Mouse (Mus musculus): ENCODE measurements at regions not wholly inside any gene's neighbourhood (a gene's known extent, or its start where the extent isn't known, plus 50 kb on each side); places are given as distances from the start of the nearest gene placed in this dataset.

DNA sequence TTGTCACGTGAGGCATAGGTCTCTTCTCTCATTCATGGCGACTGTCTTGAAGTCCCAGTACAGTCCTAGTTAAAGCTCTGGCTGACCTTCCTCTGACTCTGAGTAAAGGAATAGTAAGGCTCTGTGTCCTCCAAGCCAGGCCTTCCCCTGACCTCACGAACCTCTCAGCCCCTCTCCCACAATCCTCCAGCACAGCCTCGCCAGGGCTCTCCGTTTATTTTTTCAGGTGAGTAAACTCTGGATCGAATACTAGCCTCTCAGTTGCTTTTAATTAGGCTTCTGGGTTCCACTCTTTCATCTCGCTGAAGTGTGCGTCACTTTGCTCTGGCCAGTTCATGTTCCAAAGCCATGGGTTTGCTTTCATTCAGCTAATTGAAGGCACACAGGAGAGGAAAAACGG is 133.8 kb downstream of the Mylk4 start:
- no peak for DNase-seq

DNA sequence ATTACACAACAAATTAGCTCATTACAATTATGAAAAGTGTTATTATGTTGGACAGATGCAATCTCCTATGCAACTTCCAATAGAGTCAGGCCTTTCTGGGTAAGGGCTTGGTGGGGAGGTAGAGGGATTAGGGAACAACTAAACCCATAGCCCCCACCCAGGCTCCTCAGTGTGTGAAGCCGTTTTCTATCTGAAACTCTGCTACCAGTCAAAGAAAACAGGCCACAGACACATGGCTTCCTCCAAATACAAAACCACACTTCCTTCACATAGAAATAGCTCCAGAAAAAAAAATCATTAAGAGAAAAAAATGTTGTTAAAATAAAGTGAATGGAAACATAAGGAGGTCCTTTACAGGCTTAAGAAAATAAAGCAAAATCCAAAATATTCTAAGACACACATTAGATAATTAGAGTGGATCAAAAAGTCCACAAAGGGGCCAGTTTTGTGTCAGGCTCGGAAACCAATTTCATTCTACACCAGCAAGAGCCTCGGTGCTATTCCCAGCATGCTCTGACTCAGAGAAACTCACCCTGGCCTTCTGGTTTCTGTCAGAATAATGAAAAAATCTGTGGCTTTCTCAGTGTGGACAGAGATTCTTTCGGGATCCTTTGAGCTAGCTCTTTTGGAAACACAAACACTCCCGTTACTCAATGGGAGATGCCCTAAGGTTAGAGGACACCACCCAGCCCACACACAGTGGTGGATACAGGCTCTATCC is 140.6 kb downstream of the Mylk4 start:
- DNase-seq, result no peak

DNA sequence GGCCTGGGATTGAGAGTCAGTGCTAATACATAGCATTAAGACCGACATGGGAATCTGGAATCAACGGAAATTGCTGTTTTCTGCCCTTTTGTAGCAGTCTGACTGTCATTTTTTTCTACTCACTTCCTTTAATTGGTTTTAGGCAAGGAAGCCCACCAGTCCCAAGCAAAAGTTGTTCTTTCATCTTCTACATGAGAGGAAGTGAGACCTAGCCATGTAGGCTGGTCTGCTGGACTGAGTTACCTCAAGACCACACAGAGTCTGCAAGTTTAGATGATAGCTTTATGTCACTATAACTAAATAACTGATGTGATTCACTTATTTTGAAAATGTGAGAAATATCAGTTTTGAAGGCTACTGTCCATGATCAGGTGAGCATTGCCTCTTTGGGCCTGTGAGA is 142.8 kb downstream of the Mylk4 start:
- DNase-seq, result no peak

DNA sequence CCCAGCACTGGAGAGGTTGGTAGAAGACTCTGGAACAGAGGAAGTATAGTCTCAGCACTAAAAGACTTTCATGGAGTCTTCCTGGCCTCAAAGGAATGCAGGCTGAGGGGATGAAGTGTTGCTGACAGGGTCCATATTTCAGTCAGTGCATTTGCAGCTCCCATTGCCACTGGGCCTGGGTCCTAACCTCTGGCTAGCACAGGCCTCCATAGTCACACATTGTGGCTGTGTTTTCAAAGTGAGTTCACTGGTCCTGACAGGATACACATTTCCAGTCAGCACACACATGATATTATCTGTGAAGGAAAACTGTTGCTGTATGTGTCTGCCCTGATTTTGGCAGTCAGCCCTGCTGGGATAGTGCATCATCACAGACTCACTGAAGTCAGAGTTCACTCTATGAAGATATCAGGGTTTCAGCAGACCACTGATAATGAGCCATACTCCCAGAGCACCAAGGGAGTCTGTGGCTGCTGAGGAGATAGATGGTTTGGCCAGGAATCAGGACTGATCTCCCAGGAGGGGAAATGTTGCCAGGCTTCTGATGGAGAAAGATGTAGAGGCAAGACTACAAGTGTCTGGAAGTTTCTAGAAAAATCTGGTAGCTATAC is 153.5 kb downstream of the Mylk4 start:
- peak; percentile 3 for DNase-seq

DNA sequence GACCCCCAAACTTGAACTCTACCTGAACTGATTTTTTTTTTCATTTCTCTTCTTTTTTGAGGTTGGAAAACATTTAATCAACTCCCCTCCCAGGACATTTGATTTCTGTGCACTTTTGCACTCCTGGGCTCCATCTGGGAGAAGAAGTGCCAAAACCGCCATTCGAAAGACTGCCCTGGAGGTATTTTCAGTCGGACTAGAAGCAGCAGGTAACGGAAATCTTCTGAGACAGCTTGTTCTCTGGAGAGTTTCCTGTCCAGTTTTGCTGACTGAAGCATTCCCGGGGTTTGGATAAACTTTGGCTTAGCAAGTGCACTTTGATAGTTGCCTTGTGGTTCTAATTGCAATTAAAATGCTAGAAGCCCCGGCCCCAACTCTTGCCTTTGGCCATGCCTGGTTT is 169.8 kb downstream of the Mylk4 start:
- no peak for DNase-seq

DNA sequence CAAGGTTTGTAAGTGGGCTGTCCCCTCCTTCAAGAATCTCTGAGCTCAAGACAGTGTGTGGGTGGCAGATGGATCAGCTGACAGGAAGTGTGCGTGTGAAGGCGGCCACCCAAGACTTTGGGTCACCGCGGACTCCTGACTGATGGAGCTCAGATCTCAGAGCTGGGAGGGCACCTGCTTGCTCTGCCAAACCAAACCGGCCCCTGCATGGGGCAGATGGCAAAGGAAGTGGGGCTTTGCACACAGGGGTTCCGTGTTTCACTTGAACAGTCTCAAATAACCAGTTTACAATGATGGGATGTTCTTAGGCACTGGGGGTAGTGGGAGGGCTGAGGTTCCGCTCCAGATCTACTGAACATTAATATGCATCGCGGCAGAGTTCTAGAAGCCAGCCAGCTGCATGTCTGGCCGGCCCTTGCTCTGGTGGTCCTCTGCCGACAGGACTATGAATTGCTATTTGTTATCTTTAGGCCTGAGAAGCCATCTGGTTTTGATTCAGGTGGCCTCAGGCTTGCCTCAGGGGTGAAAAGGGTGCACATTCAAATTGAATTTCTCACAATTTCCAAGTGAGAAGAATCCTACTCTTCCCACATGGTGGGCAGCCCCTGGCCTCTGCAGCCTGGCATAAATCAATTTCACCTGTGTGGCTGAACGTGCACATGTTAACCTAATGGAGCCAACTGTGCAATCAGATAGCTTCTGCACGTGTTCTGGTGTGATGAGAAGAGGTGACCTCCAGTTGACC is 172.0 kb downstream of the Mylk4 start:
- peak; percentile 6 for DNase-seq

DNA sequence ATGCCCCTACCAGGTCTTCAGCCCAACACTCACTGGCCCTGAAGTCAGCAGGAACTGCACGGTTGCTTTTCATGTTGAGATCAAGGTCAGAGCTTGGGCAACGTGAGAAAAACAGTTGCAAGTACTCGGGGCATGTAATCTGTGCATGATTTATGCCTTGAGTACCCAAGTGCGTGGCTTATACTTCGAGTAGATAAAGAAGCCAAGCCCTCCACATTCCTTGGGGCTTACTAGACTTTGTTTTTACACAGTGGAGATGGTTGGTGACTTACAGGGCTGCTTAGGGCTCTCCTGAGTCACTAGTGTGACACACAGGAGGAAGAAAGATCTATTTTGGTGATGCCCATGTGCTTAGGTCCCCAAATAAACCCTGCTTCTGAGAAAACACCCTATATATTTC is 172.8 kb downstream of the Mylk4 start:
- DNase-seq, result peak; percentile 12

DNA sequence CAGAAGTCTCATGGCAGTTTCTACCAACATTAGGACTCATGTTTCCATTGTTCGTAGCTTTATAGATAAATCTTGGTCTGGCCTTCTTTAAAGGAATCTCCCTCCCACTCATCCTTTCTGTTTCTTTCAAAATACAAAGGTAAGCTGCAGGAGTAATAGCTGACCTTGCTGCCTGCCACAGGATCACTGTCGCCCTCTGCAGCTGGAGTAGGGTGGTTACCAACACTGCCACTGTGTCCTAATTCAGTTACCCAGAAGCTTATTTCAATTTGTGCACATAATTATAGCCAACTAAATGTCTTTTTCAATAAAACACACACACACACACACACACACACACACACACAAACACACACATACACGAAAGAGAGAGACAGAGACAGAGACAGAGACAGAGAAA is 175.3 kb downstream of the Mylk4 start:
- DNase-seq, result peak; percentile 24

DNA sequence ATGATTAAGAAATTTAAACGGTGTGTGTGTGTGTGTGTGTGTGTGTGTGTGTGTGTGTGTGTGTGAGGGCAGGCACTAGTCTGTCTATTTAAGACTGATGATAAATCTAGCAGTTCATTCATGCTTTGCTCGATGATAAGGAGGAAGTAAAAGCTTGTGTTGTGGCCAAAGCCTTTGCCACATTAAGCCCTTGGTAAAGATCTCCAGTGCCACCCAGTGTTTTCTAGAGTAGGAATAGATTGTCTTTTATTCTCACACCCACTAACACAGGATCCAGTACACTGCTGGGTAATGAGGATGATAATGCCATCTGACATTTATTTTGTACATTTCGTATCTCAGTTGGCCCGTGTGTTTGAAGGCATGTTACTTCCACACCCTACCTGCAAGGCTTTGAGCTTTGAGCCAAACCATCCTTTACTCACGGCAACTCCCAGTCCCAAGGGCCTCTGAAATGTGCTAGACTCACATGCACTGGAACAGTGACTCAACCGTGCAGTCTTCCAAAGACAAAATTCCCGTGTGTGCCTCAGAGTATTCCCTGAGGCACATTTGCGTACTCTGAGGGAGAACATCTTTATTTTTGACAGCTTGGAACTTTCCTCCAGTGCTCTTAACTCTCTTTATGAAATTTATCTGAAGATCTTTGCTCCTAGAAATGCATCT is 179.7 kb downstream of the Mylk4 start:
- no peak for DNase-seq

DNA sequence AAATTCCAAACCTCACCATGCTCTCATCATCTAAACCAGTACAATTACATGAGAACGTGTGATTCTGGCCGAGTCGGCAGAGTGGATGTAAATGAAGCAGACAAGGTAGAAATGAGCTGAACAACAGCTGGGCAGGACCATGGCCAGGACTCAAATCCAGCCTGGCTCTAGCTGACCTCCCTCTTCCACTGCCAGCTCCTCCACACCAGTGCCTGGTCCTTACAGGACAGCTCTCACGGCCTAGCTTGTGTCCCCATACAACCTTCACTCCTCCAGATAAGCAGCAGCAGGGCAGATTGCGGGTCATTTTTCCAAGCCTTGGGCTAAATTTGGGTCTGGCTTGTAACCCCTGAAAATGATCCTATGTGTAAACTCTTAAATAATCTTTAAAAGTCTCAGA is 182.4 kb downstream of the Mylk4 start:
- no peak for DNase-seq

DNA sequence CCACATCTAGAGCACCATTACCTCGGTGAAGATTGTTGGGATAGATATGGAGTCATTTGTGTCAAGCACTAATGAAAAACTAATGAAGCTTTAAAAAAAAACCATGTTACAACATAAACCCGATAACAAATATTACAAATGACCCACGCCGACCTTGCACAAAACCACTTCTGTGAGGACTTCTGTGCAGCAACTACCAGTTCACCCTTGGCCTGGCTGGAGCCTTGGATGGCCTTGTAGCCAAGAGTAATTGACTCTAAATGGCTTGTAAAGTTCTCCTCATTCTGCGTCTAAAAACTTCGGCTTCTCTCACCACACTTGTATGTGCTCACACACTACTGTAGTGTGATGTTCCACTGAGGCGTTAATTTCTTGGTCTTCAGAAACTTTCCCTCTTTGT is 190.1 kb downstream of the Mylk4 start:
- DNase-seq, result peak; percentile 41

DNA sequence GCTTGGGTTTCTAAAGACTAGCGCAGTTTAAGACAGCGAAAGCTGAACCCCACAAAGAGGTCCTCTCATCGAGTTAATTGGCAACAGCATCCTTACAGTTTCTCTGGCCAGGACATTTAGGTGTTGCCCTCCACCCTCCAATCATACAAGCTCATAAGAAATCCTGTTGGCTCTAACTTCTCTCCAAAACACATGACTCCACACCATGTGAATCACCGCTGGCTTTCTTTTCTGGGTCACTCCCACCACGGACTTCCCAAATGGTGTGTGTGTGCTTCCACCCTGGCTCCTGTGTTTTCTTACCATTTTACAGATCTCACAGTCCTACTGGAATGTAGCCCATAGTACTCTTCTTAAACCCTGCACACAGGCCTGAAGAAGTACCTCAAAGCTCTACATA is 190.6 kb downstream of the Mylk4 start:
- DNase-seq, result no peak

DNA sequence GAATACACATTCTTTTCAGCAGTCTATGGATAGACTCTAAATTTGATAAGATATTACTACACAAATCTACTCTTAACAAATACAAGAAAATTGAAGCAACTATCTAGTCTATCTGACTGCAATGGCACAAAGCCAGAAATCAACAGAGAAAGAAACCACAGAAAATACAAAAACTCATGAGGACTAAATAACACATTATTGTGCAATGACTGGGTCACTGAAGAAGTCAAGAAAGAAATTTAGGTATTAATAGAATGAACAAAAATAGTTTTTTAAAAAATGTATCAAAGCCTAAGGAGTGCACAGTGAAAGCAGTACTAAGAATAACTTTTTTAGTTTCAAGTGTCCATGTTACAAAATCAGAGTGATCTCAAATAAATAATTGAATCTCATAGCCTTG is 202.2 kb downstream of the Mylk4 start:
- DNase-seq, result no peak

DNA sequence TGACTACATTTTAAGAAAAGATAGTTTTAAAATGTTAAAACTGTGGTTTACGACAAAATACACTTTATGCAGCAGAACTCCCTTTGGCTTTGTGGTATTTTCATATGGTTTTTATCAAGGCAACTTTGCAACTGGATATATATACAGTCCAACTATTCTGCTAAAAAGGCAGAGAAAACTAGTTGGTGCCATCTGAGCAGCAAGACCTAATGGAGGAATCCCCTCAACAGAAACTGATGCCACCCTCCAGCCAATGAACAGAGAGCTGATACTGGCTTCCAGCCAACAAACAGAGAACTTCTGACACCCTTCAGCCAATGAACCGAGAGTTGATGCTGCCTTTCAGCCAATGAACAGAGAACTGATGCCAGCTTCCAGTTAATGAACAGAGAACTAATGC is 215.9 kb downstream of the Mylk4 start:
- no peak for DNase-seq

DNA sequence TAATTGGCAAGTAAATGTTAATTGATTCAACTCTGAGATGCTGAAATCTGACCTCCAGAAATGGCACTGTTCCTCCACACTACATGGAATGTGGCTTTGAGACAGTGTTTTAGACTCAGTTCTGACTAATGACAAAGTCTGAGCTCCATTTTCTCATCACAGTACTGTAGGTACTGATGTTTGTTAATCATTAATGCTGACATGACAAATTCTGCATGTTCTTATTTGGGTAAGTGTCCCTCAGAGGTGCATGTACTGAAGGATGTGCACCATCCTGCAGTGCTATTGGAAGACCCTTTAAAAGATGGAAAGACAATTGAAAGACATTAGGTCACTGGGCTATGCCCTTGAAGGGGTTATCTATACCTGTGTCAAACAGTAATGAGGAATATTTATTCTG is 222.1 kb upstream of the Gmds start:
- DNase-seq, result no peak

DNA sequence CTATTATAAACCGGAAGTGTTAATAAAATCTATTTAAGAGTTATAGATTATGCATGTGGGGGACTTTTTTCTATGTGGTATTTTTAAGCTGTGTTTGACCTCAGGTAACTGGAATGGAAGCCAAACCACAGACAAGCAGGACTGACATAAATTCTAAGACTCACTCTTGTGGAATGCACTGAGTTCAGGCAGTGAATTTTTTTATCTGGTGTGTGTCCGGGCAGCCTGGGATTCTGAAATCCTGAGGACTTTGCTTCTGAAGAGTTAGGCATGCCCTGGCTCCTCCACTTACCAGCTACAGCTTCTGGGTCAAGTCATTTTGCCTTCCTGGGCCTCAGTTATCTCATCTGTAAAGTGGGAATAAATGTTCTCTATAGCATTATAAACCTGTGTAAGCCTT is 217.9 kb upstream of the Gmds start:
- no peak for DNase-seq

DNA sequence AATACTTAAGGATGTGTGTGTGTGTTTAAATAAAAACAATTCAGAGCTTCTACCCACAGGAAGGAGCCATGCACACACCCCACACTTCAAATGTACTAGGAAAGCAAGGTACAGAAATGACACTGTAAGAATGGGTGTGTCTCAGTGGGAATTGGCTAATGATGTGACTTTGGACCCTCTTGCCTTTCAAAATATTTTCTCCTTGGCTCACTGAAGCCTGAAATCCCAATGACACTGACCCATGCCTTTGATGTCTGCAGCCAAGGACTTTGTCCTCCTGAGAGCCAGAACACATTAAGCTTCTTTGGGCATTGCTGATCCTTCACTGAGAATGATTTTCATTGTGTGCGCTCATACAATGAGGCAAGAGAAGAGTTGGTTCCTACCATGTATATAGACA is 216.5 kb upstream of the Gmds start:
- no peak for DNase-seq

DNA sequence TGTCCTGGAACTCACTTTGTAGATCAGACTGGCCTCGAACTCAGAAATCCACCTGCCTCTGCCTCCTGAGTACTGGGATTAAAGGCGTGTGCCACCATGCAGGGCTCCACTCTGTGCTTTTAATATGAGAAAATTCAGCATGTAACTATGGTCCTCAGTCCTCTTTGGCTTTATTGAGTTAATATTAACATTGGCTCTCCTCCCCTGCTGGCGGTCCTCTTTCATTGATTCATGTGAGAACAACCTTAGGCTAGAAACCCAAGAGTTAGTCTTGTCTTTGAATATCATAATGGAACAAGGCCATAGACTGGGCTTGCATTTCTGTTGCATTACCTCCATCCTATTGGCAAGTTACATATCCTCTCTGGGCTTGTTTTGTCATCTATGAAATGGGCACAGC is 216.1 kb upstream of the Gmds start:
- no peak for DNase-seq

DNA sequence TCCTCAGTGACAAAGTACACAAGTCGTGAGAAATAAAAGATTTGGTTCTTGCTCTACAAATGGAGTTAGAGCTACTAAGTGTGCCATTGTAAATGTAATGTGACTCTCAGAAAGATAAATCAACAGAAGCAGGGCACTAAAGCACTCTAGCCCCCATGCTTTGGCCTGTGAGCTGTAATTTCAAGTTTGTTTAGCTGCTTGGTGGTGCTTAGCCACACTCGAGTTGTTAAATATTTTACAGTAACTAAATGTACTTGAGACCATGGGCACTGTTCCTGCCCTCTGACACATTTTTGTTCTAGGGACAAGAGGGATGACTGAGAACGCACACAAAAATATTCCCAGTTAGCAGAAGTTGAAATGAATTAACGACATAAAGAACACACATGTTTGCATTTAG is 214.6 kb upstream of the Gmds start:
- DNase-seq, result no peak

DNA sequence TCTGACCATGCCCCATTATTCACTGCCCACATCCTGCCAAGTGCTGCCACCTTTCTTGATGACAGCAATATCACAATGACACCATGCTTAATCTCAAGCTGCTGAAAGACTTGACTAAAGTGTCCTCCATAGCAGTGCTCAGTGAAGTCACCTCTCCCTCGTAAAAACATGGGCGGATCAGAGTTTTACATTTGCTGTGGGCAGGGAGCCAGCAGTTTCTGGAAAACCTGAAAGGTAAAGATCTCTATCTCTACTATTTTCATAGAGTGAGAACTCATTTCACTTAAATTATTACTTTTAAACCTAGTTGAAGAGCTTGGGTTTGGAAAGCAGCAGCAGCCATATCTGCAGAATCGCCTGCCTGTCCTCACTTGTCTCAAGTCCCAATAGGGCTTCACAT is 211.6 kb upstream of the Gmds start:
- no peak for DNase-seq

DNA sequence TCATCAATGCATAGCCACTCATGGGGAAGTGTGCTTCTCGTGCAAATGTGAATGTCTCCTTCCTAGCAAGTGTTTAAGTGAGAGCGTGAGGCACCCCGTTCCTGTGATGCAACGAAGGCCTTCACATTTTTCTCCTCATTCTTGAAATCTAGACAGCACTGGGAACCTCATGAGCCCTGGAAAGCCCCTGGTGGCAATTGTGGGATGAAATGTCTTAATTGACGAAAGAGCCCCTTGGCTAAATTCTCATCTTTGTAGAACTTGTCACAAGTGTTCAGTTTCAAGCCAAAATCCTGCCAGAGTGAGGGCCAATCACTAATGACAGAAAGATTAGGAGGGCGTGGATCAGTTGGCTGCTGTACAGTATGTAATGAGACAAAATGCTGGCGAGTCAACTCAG is 208.6 kb upstream of the Gmds start:
- no peak for DNase-seq

DNA sequence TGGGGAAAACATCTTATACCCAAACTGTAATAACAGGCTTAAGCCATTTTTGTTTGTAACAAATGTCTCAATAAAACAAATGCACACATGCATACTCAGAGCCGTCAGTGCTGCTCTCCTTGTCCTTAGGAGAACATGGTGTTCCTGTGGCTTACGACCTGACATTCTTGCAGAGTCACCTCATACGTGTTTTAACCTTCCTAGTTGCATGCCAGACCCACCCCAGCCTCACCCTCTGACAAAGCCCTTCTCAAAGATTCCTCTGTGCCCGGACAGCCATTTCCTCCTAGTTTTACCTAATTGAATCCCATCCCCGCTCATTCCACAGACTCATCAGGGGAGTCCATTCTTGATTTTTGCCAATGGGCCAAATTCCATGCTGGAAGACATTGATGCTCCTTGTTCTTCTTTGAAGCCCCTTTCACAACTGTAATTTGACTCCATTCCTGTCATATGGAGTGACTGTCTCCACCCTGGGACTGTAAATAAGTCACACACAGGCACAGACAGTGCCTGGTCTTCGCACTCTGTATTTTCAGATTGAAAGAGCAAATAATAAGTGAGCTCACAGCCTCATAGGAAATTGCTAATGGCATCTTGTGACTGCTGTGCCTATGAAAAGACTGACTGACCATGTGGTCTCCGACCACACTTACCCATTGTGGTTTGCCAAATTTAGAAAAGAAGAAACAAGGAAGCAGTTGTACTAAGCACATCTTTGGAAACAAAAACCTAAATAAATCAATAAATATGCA is 206.6 kb upstream of the Gmds start:
- no peak for DNase-seq

DNA sequence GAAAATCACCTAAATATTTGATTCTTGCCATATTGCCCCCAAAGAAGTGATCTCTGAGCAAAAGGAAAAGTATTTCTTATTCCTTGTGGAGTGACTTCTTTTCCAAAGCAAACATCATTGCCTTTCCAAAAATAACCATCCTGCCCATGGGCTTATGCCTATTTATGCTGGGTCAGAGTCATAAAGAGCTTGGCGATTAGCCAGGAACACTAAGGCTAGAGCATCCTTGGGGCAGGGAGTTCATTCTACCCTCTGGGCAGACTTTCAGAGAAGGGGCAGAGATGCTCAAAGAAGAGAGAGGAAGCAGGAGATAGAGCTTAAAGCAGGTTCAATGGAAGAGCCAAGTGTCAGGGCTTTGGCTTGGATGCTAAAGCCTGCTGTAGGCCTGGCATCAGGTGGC is 203.1 kb upstream of the Gmds start:
- no peak for DNase-seq
